Mouse (Mus musculus): Measurements from ENCODE around the gene Eif4ebp2.

- no peak for TF ChIP-seq POLR2A (IDR thresholded peaks at IDR 0.05; ENCODE audit: insufficient read length, low read depth)
- TF ChIP-seq USF1 (IDR thresholded peaks at IDR 0.05; ENCODE audit: low read depth) = no peak
- no peak for TF ChIP-seq REST (IDR thresholded peaks at IDR 0.05; ENCODE audit: insufficient read depth, insufficient read length)
- no peak for TF ChIP-seq SRF (IDR thresholded peaks at IDR 0.05; ENCODE audit: control insufficient read depth, insufficient read length, low read depth)
- no peak for TF ChIP-seq E2F4 (IDR thresholded peaks at IDR 0.05; ENCODE audit: insufficient read depth)
- no peak for TF ChIP-seq MAX (IDR thresholded peaks at IDR 0.05; ENCODE audit: low read depth)
- TF ChIP-seq MYOG (IDR thresholded peaks at IDR 0.05; ENCODE audit: control insufficient read depth in 1 of 3, insufficient read depth in 1 of 3, insufficient read length in 2 of 3, low read depth in 2 of 3) = no peak
Observed at GRCm38 (mm10) chr10:61380186-61380585, 72.3 kb downstream of the Eif4ebp2 start.
